Mouse (Mus musculus) spleen, adult 2 months (tissue): Measurements from ENCODE around the gene Glt6d1. TPM values are rescaled to one million over a fixed set of nuclear protein-coding genes. Genes with fewer than 3 reads are reported as not detected.
"Not testable (repeated sequence)": the region's sequence is repeated elsewhere in the genome, so short reads cannot be mapped to it uniquely, and the experiment has no call there.

Experiments used
- DNase-seq, 2 experiments: peaks; one replicate each; pipeline versions ENCODE4 v3.0.0 to v3.0.0-alpha.2; 2012 to 2021; ENCODE audit warnings: low spot score in 2 of 2, low read depth in 1 of 2
- H3K27ac ChIP-seq: fragments of 200-500 bp; 2 replicates; pipeline ENCODE4 v1.5.1; 2012; ENCODE audit warnings: low read length, inconsistent platforms; ENCODE audit not compliant: insufficient read depth
- H3K27me3 ChIP-seq: fragments of 200-500 bp; 2 replicates; pipeline ENCODE4 v1.6.1; 2012; ENCODE audit warnings: mild to moderate bottlenecking, moderate library complexity, low read length, inconsistent platforms; ENCODE audit not compliant: control insufficient read depth, insufficient read depth
- H3K36me3 ChIP-seq: fragments of 200-500 bp; 2 replicates; pipeline ENCODE4 v1.6.1; 2012; ENCODE audit warnings: mild to moderate bottlenecking, low read length, inconsistent platforms; ENCODE audit not compliant: control insufficient read depth, insufficient read depth
- H3K4me1 ChIP-seq: fragments of 200-500 bp; 2 replicates; pipeline ENCODE4 v1.6.1; 2011; ENCODE audit warnings: inconsistent platforms; ENCODE audit not compliant: control insufficient read depth, insufficient read depth, insufficient read length
- H3K4me3 ChIP-seq: fragments of 200-500 bp; 2 replicates; pipeline ENCODE4 v1.5.1; 2011; ENCODE audit warnings: mild to moderate bottlenecking, inconsistent platforms; ENCODE audit not compliant: insufficient read depth, insufficient read length; ENCODE audit errors: extremely low read depth
- CTCF ChIP-seq: fragments of 200-500 bp; IDR thresholded peaks from 2 replicates; pipeline ENCODE4 v1.5.1; 2011; ENCODE audit warnings: mild to moderate bottlenecking, inconsistent platforms; ENCODE audit not compliant: insufficient read depth, insufficient read length, insufficient replicate concordance; ENCODE audit errors: extremely low read depth
- POLR2A ChIP-seq: fragments of 200-500 bp; IDR thresholded peaks from 2 replicates; pipeline ENCODE4 v1.6.1; 2011; ENCODE audit warnings: low read depth, low read length, inconsistent platforms
- WGBS: fragments of 180-500 bp; shearing (Covaris S2); methylation state at CpG from one replicate; pipeline ENCODE4 v1.1.7; 2018; 5-methylcytosine and 5-hydroxymethylcytosine counted together
- polyA plus RNA-seq: library from polyadenylated mRNA; depleted of rRNA; stranded (reverse); fragments of >200 nt; gene quantifications from 2 replicates; pipeline ENCODE4 v1.2.3, GENCODE M21; 2012; rRNA removed

Gene Glt6d1
- not detected in 2 replicates for polyA plus RNA-seq

DNA sequence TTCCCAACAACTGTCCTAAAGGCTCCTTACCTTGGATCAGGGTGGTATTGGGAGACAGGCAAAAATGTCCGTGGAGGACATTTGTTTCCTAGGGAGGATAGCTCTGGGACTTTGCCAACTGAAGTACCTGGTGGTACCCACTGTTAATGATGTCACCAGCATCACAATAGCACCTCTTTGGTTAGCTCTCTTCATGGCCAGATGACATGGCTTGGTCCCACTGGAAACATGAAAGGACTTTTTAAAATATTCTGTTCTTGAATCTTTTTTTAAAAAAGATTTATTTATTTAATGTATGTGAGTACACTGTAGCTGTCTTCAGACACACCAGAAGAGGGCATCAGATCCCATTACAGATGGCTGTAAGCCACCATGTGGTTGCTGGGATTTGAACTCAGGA is at the start of gene Glt6d1:
TSS of gene Glt6d1 (minus strand) at position 101 of the 400 bp plus-strand sequence.
- not testable (repeated sequence) for H3K36me3 ChIP-seq, DNase-seq, H3K4me3 ChIP-seq, H3K4me1 ChIP-seq, H3K27ac ChIP-seq, H3K27me3 ChIP-seq
- WGBS = 58% methylated on average over 1 of the region's 1 CpGs

DNA sequence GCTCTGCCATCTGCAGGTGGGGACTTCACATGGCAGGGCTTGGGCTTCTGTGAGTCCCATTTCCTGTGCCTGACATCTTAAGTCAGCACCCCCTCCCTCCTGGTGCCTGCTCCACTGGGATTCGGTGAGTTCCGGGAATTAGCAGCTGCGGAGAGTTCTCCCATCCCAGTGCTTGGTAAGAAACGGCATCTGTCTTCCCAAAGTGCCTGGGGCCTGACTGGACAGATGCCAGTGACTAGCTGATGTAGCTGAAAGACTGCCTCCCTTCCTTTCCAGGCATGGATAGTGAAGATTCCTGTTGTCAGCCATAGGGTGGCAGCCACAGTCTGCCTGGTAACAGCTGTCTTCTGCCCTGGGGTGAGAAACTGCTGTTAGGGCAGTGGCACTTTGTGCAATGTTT is 49.8 kb upstream of the Glt6d1 start:
- DNase-seq = no peak
- Histone ChIP-seq H3K27ac (no peak overlapping the region), H3K4me1 (peaks cover 3% of the 10 kb centered on the region; the same call in 1 of the 2 replicates), H3K36me3 (no peaks in the 10 kb centered on the region), H3K27me3 (peaks cover 10% of the 10 kb centered on the region; the same call in 1 of the 2 replicates), H3K4me3 (no peak overlapping the region)
- TF ChIP-seq POLR2A (no peak), CTCF (no peak)
- WGBS = 30% methylated on average over 4 of the region's 4 CpGs

DNA sequence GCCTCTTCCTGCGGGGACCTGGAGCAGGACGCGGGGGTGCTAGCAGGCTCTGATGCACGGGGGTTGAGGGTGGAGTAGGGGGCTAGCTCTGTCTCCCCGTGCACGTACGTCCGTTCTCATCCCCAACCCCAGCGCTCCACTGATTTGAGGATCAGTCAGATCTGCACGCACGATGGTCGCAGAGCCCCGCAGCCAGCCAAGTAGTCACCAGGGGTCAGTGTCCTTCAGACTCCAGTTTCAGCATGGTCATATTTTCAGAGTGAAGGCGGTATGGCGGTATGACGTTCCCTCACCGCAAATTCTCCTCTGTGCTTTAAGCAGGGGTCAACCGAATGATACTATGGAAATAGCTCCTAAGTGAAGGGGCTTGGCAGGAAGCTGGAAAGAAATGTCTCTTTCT is 48.6 kb upstream of the Glt6d1 start:
- Histone ChIP-seq H3K27me3 (peaks cover 10% of the 10 kb centered on the region; the same call in 1 of the 2 replicates), H3K36me3 (no peaks in the 10 kb centered on the region), H3K4me1 (peaks cover 3% of the 10 kb centered on the region; the same call in 1 of the 2 replicates), H3K4me3 (no peak overlapping the region), H3K27ac (no peak overlapping the region)
- no peak for DNase-seq
- no peak for TF ChIP-seq POLR2A
- no peak for TF ChIP-seq CTCF
- WGBS = 7% methylated on average over 18 of the region's 18 CpGs

DNA sequence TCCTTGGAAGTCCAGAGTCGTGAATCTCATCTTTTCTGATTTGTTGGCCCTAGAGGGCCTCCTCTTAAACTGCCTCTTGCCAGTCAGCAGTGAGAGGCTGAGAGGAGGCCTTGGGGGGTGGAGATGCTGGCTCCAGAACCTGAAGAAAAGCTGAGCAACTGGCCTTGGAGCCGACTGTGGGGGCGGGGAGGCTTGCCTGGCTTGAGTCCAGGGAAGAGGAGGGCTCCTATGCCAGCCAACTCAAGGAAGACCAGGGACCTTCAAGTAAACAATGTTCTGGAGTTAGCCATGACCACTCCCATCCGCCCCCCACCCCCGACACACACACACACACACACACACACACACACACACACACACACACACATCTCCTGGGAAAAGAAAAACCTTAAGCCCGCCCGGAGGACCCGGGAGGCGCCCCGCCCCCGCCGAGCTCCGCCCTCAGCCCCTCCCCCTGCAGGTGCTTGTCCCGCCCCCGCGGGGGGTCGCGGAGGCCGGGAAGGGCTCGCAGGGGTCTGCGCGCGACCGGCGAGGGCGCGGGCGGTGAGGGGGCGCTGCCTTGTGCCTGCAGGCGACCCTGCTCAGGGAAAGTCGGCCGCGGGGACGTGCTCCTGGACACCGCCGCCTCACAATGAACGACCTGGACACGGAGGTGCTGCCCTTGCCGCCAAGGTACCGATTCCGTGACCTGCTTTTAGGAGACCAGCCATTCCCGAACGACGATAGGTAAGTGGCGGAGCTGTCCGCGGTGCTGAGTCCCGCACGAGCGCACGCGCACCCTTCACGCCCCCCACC is 47.9 kb upstream of the Glt6d1 start, which contains the start of gene Kcnt1:
TSS of gene Kcnt1 (plus strand) at position 398 of the 795 bp plus-strand sequence.
- Histone ChIP-seq H3K36me3 (no peaks in the 10 kb centered on the region), H3K4me1 (peaks cover 3% of the 10 kb centered on the region; the same call in 1 of the 2 replicates), H3K27ac (no peak within 1 kb of the TSS), H3K4me3 (no peak within 1 kb of the TSS), H3K27me3 (peaks cover 10% of the 10 kb centered on the region; the same call in 1 of the 2 replicates)
- WGBS = 3% methylated on average over 52 of the region's 53 CpGs
- TF ChIP-seq POLR2A (no peak), CTCF (no peak)
- no peak for DNase-seq

DNA sequence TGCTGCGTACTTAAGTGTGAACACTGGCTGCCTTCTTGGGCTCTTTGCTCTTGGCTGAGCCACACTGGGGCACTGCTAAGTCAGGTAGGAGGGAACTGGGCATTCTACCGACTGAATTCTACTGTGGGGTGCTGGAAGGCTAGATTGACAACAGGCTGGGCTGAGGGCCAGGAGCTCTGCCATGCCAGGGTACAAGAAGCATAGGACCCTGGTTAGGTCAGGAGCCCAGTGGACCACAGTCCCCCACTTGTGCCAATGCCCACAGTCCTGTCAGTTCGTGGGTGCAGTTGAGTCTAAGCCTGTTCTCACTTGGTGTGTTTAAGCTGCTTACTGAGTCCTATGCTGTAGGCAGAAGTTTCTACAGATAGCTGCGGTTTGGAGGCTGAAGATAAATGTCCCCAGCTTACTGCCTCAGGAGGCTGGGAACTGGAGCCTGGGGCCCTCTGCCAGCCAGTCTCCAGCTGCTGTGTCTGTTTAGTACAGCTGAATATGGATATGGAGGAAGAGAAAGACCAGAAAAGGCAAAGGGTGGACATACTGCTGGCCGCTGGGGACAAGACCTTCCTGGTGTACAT is 47.1 kb upstream of the Glt6d1 start:
- 68% methylated on average over 5 of the region's 5 CpGs for WGBS
- peaks cover 10% of the 10 kb centered on the region; the same call in 1 of the 2 replicates for H3K27me3 ChIP-seq

DNA sequence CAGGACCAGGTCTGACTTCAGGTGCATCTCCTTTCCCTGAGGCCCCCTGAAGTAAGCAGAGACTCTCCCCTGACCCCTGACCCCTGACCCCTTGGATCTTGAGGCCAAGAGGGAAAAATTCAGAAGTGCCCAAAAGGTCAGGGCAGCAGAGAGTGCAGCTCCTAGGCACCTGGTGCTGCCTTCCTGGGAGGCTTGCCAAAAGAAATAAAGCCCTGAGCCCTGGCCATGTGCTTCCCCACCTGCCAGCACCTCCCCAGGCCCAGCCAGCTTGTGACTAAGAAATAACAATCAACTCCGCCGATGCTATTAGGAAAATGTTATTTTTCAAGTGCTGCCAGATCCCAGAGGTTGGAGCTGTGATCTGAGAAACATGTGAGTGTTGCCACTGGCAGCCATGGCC is 46.4 kb upstream of the Glt6d1 start:
- no peak for DNase-seq
- Histone ChIP-seq H3K4me1 (peaks cover 3% of the 10 kb centered on the region; the same call in 1 of the 2 replicates), H3K27ac (no peak overlapping the region), H3K36me3 (no peaks in the 10 kb centered on the region), H3K27me3 (peaks cover 10% of the 10 kb centered on the region; the same call in 1 of the 2 replicates), H3K4me3 (no peak overlapping the region)
- no peak for TF ChIP-seq CTCF
- TF ChIP-seq POLR2A = no peak
- WGBS = 87% methylated on average over 2 of the region's 2 CpGs

More for the DNA sequence above, 47.1 kb upstream of the Glt6d1 start:
- DNase-seq = no peak
- Histone ChIP-seq H3K4me1 (peaks cover 3% of the 10 kb centered on the region; the same call in 1 of the 2 replicates), H3K27ac (no peak overlapping the region), H3K36me3 (no peaks in the 10 kb centered on the region), H3K4me3 (no peak overlapping the region)
- TF ChIP-seq CTCF = no peak
- no peak for TF ChIP-seq POLR2A

DNA sequence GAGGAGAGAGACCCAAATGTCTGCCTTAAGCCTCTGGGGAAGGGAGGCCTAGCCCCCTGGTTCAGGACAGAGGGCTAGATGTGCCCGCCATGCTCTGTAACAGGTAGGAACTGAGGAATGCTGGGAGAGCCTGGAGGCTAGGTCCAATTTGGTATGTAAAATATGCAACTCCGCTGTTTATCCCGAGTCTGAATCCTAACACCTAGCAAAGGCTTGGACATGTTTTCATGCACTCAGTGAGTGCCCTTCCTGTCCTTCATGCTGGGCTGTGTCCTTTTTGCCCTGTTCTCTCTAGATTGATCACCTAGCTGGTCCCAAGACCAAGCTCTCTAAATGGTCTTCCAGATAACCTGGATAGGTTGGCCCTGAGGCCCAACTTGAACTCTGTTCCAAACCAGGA is 44.2 kb upstream of the Glt6d1 start:
- no peak overlapping the region for H3K4me3 ChIP-seq
- H3K27ac ChIP-seq = no peak overlapping the region
- H3K27me3 ChIP-seq = peaks cover 9% of the 10 kb centered on the region; the same call in 1 of the 2 replicates
- no peak for DNase-seq
- TF ChIP-seq CTCF (no peak), POLR2A (no peak)
- no peaks in the 10 kb centered on the region for H3K36me3 ChIP-seq
- H3K4me1 ChIP-seq = peaks cover 3% of the 10 kb centered on the region; the same call in 1 of the 2 replicates
- 93% methylated on average over 3 of the region's 3 CpGs for WGBS
